Mouse (Mus musculus): ENCODE data around the gene Klhl8. TPM values are rescaled to one million over a fixed set of nuclear protein-coding genes. Genes with fewer than 3 reads are reported as not detected.

The Klhl8 gene
- polyA plus RNA-seq, 1 experiment from 2014 or later = 11.7 TPM

GRCm38 (mm10) chr5:103855483-103856211, 55.4 kb downstream of the Klhl8 start:
- Histone ChIP-seq H3K27ac (no peak overlapping the region), H3K27me3 (no peaks in the 10 kb centered on the region), H3K4me2 (no peak overlapping the region), H3K4me1 (peaks cover 5% of the 10 kb centered on the region; the same call in 1 of the 2 replicates), H3K9ac (no peak overlapping the region), H3K4me3 (replicated peaks) (no peak overlapping the region), H3K36me3 (peaks cover 22% of the 10 kb centered on the region), H3K9me3 (replicated peaks) (no peaks in the 10 kb centered on the region)
- peak; percentile 38; the same call in 1 of the 2 replicates for ATAC-seq (replicated peaks; ENCODE audit: low FRiP score)
- 85% methylated on average over 14 of the region's 14 CpGs for WGBS

- Histone ChIP-seq H3K9ac (no peak overlapping the region), H3K36me3 (peaks cover 27% of the 10 kb centered on the region), H3K4me2 (no peak overlapping the region), H3K27ac (no peak overlapping the region), H3K9me3 (replicated peaks) (no peaks in the 10 kb centered on the region), H3K27me3 (no peaks in the 10 kb centered on the region), H3K4me3 (replicated peaks) (no peak overlapping the region), H3K4me1 (peaks cover 5% of the 10 kb centered on the region; the same call in 1 of the 2 replicates)
- ATAC-seq (replicated peaks; ENCODE audit: low FRiP score) = no peak
- WGBS = 94% methylated on average over 5 of the region's 5 CpGs
These were observed 56.3 kb downstream of the Klhl8 start for GRCm38 (mm10) chr5:103854807-103855194.

- no peaks in the 10 kb centered on the region for H3K9me3 ChIP-seq (replicated peaks)
- no peak overlapping the region for H3K4me3 ChIP-seq (replicated peaks)
- H3K9ac ChIP-seq = no peak overlapping the region
- peaks cover 33% of the 10 kb centered on the region for H3K36me3 ChIP-seq
- H3K4me2 ChIP-seq = no peak overlapping the region
- no peaks in the 10 kb centered on the region for H3K27me3 ChIP-seq
- 74% methylated on average over 17 of the region's 17 CpGs for WGBS
- no peak for ATAC-seq (replicated peaks; ENCODE audit: low FRiP score)
- peak overlapping the region; percentile 24; the same call in 1 of the 2 replicates for H3K27ac ChIP-seq
- H3K4me1 ChIP-seq = peaks cover 10% of the 10 kb centered on the region
These were observed 56.8 kb downstream of the Klhl8 start for GRCm38 (mm10) chr5:103854041-103854806.

- no peak overlapping the region for H3K27ac ChIP-seq
- H3K27me3 ChIP-seq = no peaks in the 10 kb centered on the region
These were observed 58.1 kb downstream of the Klhl8 start for GRCm38 (mm10) chr5:103852756-103853549.

GRCm38 (mm10) chr5:103848546-103848945, 62.5 kb downstream of the Klhl8 start:
- ATAC-seq (replicated peaks; ENCODE audit: low FRiP score) = no peak

More at GRCm38 (mm10) chr5:103852756-103853549, 58.1 kb downstream of the Klhl8 start:
- 77% methylated on average over 4 of the region's 4 CpGs for WGBS
- Histone ChIP-seq H3K4me2 (no peak overlapping the region), H3K4me1 (peaks cover 23% of the 10 kb centered on the region), H3K36me3 (peaks cover 42% of the 10 kb centered on the region), H3K9me3 (replicated peaks) (no peaks in the 10 kb centered on the region), H3K4me3 (replicated peaks) (no peak overlapping the region), H3K9ac (no peak overlapping the region)
- no peak for ATAC-seq (replicated peaks; ENCODE audit: low FRiP score)

GRCm38 (mm10) chr5:103846609-103847008, 64.5 kb downstream of the Klhl8 start:
- Histone ChIP-seq H3K36me3 (peaks cover 68% of the 10 kb centered on the region), H3K9ac (no peak overlapping the region), H3K4me3 (replicated peaks) (no peak overlapping the region), H3K27me3 (no peaks in the 10 kb centered on the region), H3K4me2 (no peak overlapping the region), H3K27ac (no peak overlapping the region), H3K4me1 (peaks cover 43% of the 10 kb centered on the region), H3K9me3 (replicated peaks) (no peaks in the 10 kb centered on the region)
- WGBS = 38% methylated on average over 5 of the region's 5 CpGs
- peak; percentile 78 for ATAC-seq (replicated peaks; ENCODE audit: low FRiP score)

More at GRCm38 (mm10) chr5:103848546-103848945, 62.5 kb downstream of the Klhl8 start:
- peaks cover 43% of the 10 kb centered on the region for H3K4me1 ChIP-seq
- no peak overlapping the region for H3K4me3 ChIP-seq (replicated peaks)
- H3K9me3 ChIP-seq (replicated peaks) = no peaks in the 10 kb centered on the region
- no peak overlapping the region for H3K9ac ChIP-seq
- H3K27ac ChIP-seq = no peak overlapping the region
- WGBS = 63% methylated on average over 8 of the region's 8 CpGs
- no peak overlapping the region for H3K4me2 ChIP-seq
- H3K36me3 ChIP-seq = peaks cover 60% of the 10 kb centered on the region
- no peaks in the 10 kb centered on the region for H3K27me3 ChIP-seq

- H3K36me3 ChIP-seq = peaks cover 65% of the 10 kb centered on the region
- 54% methylated on average over 10 of the region's 10 CpGs for WGBS
- ATAC-seq (replicated peaks; ENCODE audit: low FRiP score) = 0 out of 2 replicates have a peak, but pooled peaks have one; percentile 14
These were observed 64.9 kb downstream of the Klhl8 start for GRCm38 (mm10) chr5:103846154-103846551.

GRCm38 (mm10) chr5:103845418-103846153, 65.5 kb downstream of the Klhl8 start:
- Histone ChIP-seq H3K4me2 (no peak overlapping the region), H3K27ac (peak overlapping the region; percentile 39), H3K4me1 (peaks cover 43% of the 10 kb centered on the region), H3K9me3 (replicated peaks) (no peaks in the 10 kb centered on the region), H3K4me3 (replicated peaks) (no peak overlapping the region), H3K27me3 (no peaks in the 10 kb centered on the region), H3K9ac (no peak overlapping the region), H3K36me3 (peaks cover 65% of the 10 kb centered on the region)
- 47% methylated on average over 19 of the region's 19 CpGs for WGBS
- ATAC-seq (replicated peaks; ENCODE audit: low FRiP score) = peak; percentile 11; the same call in 1 of the 2 replicates

More at GRCm38 (mm10) chr5:103846154-103846551, 64.9 kb downstream of the Klhl8 start:
- Histone ChIP-seq H3K4me1 (peaks cover 43% of the 10 kb centered on the region), H3K4me2 (no peak overlapping the region), H3K4me3 (replicated peaks) (no peak overlapping the region), H3K9me3 (replicated peaks) (no peaks in the 10 kb centered on the region), H3K27ac (peak overlapping the region; percentile 39), H3K27me3 (no peaks in the 10 kb centered on the region), H3K9ac (no peak overlapping the region)

- WGBS = 52% methylated on average over 1 of the region's 1 CpGs
These were observed 67.1 kb downstream of the Klhl8 start for GRCm38 (mm10) chr5:103843938-103844337.

GRCm38 (mm10) chr5:103839265-103839626, 71.8 kb downstream of the Klhl8 start:
- Histone ChIP-seq H3K36me3 (peaks cover 34% of the 10 kb centered on the region), H3K4me1 (peaks cover 40% of the 10 kb centered on the region), H3K9me3 (replicated peaks) (no peaks in the 10 kb centered on the region), H3K4me3 (replicated peaks) (no peak overlapping the region), H3K4me2 (no peak overlapping the region), H3K9ac (no peak overlapping the region), H3K27me3 (no peaks in the 10 kb centered on the region), H3K27ac (no peak overlapping the region)
- no peak for ATAC-seq (replicated peaks; ENCODE audit: low FRiP score)
- WGBS = 84% methylated on average over 3 of the region's 3 CpGs

More at GRCm38 (mm10) chr5:103843938-103844337, 67.1 kb downstream of the Klhl8 start:
- H3K27ac ChIP-seq = no peak overlapping the region
- no peak for ATAC-seq (replicated peaks; ENCODE audit: low FRiP score)
- peaks cover 51% of the 10 kb centered on the region for H3K36me3 ChIP-seq
- peaks cover 44% of the 10 kb centered on the region for H3K4me1 ChIP-seq
- H3K4me3 ChIP-seq (replicated peaks) = no peak overlapping the region
- no peaks in the 10 kb centered on the region for H3K27me3 ChIP-seq
- no peaks in the 10 kb centered on the region for H3K9me3 ChIP-seq (replicated peaks)
- H3K9ac ChIP-seq = no peak overlapping the region
- H3K4me2 ChIP-seq = no peak overlapping the region
